Mouse (Mus musculus) forebrain, postnatal 0 days (tissue): ENCODE results near the gene Kcnd2. TPM values are rescaled to one million over a fixed set of nuclear protein-coding genes. Genes with fewer than 3 reads are reported as not detected.

ENCODE experiments used
- ATAC-seq: fragments of 200-750 bp; cut with Nextera tagmentation; 2 replicates; pipeline ENCODE4 v1.8.0; 2017; ENCODE audit warnings: mild to moderate bottlenecking, moderate library complexity
- DNase-seq: peaks from one replicate; pipeline ENCODE4 v3.0.0-alpha.2; 2015
- H3K27ac ChIP-seq: fragments of 300-500 bp; sonication (generic); 2 replicates; pipeline ENCODE4 v1.5.1; 2014; ENCODE audit warnings: low read depth, mild to moderate bottlenecking, antibody characterized with exemption, low read length, moderate library complexity, mixed read lengths
- H3K27me3 ChIP-seq: fragments of 300-500 bp; sonication (generic); 2 replicates; pipeline ENCODE4 v1.6.1; 2014; ENCODE audit warnings: mild to moderate bottlenecking, low read length, mixed read lengths; ENCODE audit not compliant: insufficient read depth
- H3K36me3 ChIP-seq: fragments of 300-500 bp; sonication (generic); 2 replicates; pipeline ENCODE4 v1.6.1; 2014; ENCODE audit warnings: mild to moderate bottlenecking, moderate library complexity; ENCODE audit not compliant: insufficient read depth
- H3K4me1 ChIP-seq: fragments of 300-500 bp; sonication (generic); 2 replicates; pipeline ENCODE4 v1.6.1; 2014; ENCODE audit warnings: antibody characterized with exemption; ENCODE audit not compliant: insufficient read depth
- H3K4me2 ChIP-seq: fragments of 300-500 bp; sonication (generic); 2 replicates; pipeline ENCODE4 v1.6.1; 2014; ENCODE audit warnings: low read depth, mild to moderate bottlenecking, moderate library complexity
- H3K4me3 ChIP-seq: fragments of 300-500 bp; sonication (generic); 2 replicates; pipeline ENCODE4 v1.5.1; 2014; ENCODE audit warnings: low read depth, low read length, mixed read lengths
- H3K9ac ChIP-seq: fragments of 300-500 bp; sonication (generic); 2 replicates; pipeline ENCODE4 v1.6.1; 2014; ENCODE audit warnings: mild to moderate bottlenecking
- H3K9me3 ChIP-seq: fragments of 300-500 bp; sonication (generic); 2 replicates; pipeline ENCODE4 v1.6.1; 2016; ENCODE audit warnings: low read length
- CTCF ChIP-seq: sonication (generic); IDR thresholded peaks from 2 replicates; pipeline ENCODE4 v1.5.1; 2016; ENCODE audit warnings: antibody characterized with exemption, control low read depth, low read depth
- WGBS: fragments of 180-500 bp; shearing (Covaris S2); extraction: QIAGEN DNeasy Blood & Tissue Kit; methylation state at CpG from one replicate; pipeline ENCODE4 v1.1.7; 2014; 5-methylcytosine and 5-hydroxymethylcytosine counted together
- polyA plus RNA-seq: library from polyadenylated mRNA; unstranded; fragments of >200 nt; fragmentation: Nextera tagmentation; extraction: Ambion mirVana; gene quantifications from 2 replicates; pipeline ENCODE4 v1.2.1, GENCODE M21; 2015
- total RNA-seq: library from RNA; depleted of rRNA; stranded (reverse); fragments of >200 nt; gene quantifications from 2 replicates; pipeline ENCODE4 v1.2.3, GENCODE M21; 2014

Gene Kcnd2
- total and polyA plus RNA-seq, 2 experiments from 2014 or later = 27.3 to 64.4 TPM

DNA sequence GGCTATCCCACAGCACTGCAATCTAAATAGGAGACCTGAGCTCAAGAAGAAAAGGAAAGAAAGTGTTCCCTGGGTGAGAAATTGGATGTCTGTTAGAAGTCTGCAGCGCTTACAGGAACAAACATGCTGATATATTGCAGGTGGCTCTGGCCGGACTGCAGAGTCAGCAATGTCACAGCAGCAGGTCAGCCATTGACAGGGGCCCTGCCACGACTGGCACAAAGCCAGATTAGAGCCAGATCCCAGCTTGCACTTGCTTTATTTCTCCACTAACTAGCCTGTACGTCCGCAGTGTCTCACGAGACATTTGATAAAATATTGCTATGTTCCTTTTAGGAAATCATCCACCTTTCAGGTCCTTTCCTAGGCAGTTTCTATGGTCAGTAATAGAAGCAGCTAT lies 468.9 kb downstream of the Kcnd2 start:
- TF ChIP-seq CTCF = no peak
- no peak overlapping the region for H3K4me2 ChIP-seq
- ATAC-seq (no peak), DNase-seq (no peak)
- H3K4me3 ChIP-seq = no peak overlapping the region
- H3K27me3 ChIP-seq = no peaks in the 10 kb centered on the region
- H3K36me3 ChIP-seq = no peaks in the 10 kb centered on the region
- no peaks in the 10 kb centered on the region for H3K4me1 ChIP-seq
- 52% methylated on average over 6 of the region's 6 CpGs for WGBS
- H3K9me3 ChIP-seq = no peaks in the 10 kb centered on the region
- no peak overlapping the region for H3K9ac ChIP-seq
- no peak overlapping the region for H3K27ac ChIP-seq

DNA sequence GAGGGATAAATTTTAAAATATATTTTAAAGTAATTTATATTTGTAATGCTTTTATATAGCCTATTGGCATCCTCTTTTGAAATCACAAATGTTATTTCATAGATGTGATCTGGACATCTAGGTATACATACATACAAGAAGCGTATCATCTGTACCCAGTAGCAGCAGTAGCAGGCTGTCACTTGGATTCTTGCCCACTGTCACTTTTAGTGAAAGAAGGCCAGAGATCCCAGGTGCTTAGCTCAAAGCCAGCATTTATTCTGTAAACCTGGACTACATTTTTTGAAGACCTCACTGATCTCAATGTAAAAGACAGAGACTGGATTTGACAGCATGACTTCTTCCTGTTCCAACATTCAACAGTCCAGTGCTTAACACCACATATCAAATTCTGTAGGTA lies 471.1 kb downstream of the Kcnd2 start:
- Histone ChIP-seq H3K4me2 (no peak overlapping the region), H3K27ac (no peak overlapping the region), H3K9me3 (no peaks in the 10 kb centered on the region), H3K4me3 (no peak overlapping the region), H3K9ac (no peak overlapping the region), H3K4me1 (no peaks in the 10 kb centered on the region), H3K27me3 (no peaks in the 10 kb centered on the region), H3K36me3 (no peaks in the 10 kb centered on the region)
- 79% methylated on average over 1 of the region's 1 CpGs for WGBS
- no peak for ATAC-seq
- no peak for DNase-seq
- no peak for TF ChIP-seq CTCF

DNA sequence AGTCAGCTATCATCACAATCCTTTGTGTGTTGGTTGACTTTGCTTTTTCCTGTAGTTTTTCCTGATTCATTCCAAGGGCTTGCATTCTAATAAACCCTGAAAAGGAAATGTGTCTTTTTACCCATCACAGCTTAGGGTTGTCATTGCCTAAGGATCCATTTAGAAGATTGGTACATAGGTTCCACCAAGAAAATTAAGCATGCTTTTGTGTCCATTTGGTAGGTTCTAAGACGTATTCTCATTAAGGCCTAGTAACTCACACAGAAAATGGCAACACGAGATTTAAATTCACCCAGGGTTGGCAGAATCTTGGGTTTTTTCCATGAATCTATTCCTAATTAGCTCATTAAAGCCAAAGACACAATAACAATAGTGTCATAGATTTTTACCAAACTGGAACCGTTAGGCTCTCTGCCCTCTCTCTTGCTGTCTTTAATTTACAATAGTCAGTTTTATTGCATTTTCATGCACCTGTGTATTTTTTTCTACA lies 477.6 kb downstream of the Kcnd2 start:
- Histone ChIP-seq H3K9me3 (no peaks in the 10 kb centered on the region), H3K9ac (no peak overlapping the region), H3K27me3 (no peaks in the 10 kb centered on the region), H3K4me2 (no peak overlapping the region), H3K36me3 (no peaks in the 10 kb centered on the region), H3K27ac (no peak overlapping the region), H3K4me3 (no peak overlapping the region), H3K4me1 (no peaks in the 10 kb centered on the region)
- TF ChIP-seq CTCF = no peak
- WGBS = 26% methylated on average over 3 of the region's 3 CpGs
- ATAC-seq (no peak), DNase-seq (no peak)

DNA sequence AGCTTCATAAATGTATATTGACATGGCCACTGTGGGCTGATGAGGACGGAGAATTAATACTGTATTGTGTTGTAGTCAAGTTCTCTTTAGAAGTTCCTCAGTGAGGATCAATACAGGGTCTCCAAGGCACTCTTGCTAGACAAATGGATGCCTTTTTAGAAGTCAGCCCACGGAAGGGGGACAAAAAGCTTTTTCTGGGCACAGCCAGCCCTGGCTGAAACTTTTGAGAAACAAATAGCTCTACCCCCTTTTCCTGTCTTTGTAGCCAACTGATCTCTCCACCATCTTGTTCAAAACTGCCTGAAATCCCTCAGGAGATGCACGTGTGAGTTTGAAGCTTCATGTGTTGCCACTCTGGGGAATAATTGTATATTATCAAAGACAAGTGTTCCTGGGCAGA lies 482.3 kb downstream of the Kcnd2 start:
- H3K4me2 ChIP-seq = no peak overlapping the region
- 66% methylated on average over 3 of the region's 3 CpGs for WGBS
- H3K36me3 ChIP-seq = no peaks in the 10 kb centered on the region
- no peak for ATAC-seq
- no peaks in the 10 kb centered on the region for H3K9me3 ChIP-seq
- no peak for DNase-seq
- TF ChIP-seq CTCF = no peak
- H3K4me1 ChIP-seq = no peaks in the 10 kb centered on the region
- no peak overlapping the region for H3K9ac ChIP-seq
- no peak overlapping the region for H3K27ac ChIP-seq
- H3K27me3 ChIP-seq = no peaks in the 10 kb centered on the region
- H3K4me3 ChIP-seq = no peak overlapping the region

DNA sequence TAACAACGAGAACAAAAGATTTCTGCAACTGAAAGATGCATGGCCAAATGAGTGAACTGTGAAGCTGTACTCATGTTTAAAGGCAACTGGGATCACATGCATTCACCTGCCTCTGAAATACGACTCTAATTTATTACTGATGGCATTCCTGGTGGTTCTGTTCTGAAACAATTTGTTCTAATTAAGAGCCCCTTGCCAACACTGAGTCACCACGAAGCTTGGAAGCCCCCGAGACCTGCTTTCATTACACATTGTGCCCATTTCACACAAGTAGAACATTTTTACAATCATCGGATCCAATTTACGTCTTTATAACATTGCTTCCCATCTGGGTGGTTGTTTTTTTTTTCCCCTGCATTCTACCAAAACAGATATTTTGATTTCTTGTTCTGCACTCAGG lies 485.8 kb downstream of the Kcnd2 start:
- H3K4me3 ChIP-seq = no peak overlapping the region
- no peaks in the 10 kb centered on the region for H3K27me3 ChIP-seq
- no peaks in the 10 kb centered on the region for H3K4me1 ChIP-seq
- H3K9ac ChIP-seq = no peak overlapping the region
- H3K27ac ChIP-seq = no peak overlapping the region
- no peak for TF ChIP-seq CTCF
- ATAC-seq = no peak
- WGBS = 49% methylated on average over 6 of the region's 6 CpGs
- DNase-seq = no peak
- H3K9me3 ChIP-seq = no peaks in the 10 kb centered on the region
- H3K36me3 ChIP-seq = no peaks in the 10 kb centered on the region
- no peak overlapping the region for H3K4me2 ChIP-seq

DNA sequence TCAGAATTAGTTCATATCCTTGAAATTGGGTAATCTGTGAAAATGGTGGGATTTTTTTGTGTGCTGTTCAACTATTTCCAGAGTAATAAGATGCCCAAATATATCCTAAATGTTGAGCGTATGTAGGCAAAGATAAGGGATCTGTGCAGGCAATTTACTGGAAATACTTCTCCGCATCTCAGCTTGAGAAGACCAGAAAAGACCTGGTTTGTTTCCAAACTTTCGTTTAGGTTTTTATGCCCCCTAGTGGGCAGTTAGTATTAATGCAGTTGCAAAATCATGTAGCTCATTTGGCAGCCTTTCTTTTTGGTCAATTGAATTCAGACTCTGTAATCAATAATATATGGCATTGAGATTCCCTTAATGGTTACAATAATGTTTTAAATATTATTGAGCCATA lies 493.9 kb downstream of the Kcnd2 start:
- Histone ChIP-seq H3K9me3 (no peaks in the 10 kb centered on the region), H3K4me1 (no peaks in the 10 kb centered on the region), H3K4me3 (no peak overlapping the region), H3K36me3 (no peaks in the 10 kb centered on the region), H3K27ac (no peak overlapping the region), H3K27me3 (no peaks in the 10 kb centered on the region), H3K4me2 (no peak overlapping the region), H3K9ac (no peak overlapping the region)
- WGBS = 11% methylated on average over 3 of the region's 3 CpGs
- peak; percentile 74 for TF ChIP-seq CTCF
- peak; percentile 77 for DNase-seq
- ATAC-seq = peak; percentile 36; the same call in 1 of the 2 replicates

DNA sequence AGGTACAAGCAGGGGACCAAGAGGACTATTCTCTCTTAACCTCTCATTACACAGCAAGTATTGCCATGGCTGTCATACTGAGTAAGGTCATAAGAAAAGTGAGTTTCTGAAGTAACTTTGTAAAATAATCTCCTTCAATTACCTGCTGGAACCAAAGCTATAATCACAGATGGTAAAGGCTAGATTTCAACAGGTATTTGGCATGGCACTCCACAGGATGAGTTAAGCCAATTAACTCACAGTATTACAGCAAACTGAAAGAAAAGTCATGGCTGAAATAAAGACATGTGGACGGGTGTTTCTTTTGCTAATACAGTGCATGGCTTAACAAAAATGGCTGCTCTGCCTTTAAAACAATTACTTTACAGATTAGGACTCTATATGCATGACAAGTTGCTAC lies 503.8 kb downstream of the Kcnd2 start:
- Histone ChIP-seq H3K27me3 (no peaks in the 10 kb centered on the region), H3K36me3 (no peaks in the 10 kb centered on the region), H3K4me1 (no peaks in the 10 kb centered on the region), H3K4me3 (no peak overlapping the region), H3K27ac (no peak overlapping the region), H3K9ac (no peak overlapping the region), H3K4me2 (no peak overlapping the region), H3K9me3 (no peaks in the 10 kb centered on the region)
- ATAC-seq = no peak
- no peak for DNase-seq
- 33% methylated on average over 1 of the region's 1 CpGs for WGBS
- TF ChIP-seq CTCF = no peak

DNA sequence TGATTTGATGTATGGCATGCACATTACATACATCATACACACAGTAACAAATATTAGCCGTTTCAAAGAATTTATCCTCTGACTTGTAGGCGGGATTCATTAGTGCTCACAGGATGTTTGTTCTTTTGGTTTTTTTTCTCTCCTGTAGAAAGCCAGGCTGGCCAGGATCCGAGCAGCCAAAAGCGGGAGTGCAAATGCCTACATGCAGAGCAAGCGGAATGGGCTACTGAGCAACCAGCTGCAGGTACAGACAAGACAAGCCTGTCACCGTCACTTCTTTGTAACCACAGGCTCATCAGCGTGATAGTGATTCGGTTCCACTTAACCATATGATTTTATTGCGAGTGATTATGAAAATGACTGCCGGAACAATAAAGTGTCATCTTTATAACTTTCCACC lies 506.9 kb downstream of the Kcnd2 start:
- H3K4me3 ChIP-seq = no peak overlapping the region
- ATAC-seq (no peak), DNase-seq (no peak)
- TF ChIP-seq CTCF = no peak
- no peaks in the 10 kb centered on the region for H3K4me1 ChIP-seq
- WGBS = 87% methylated on average over 10 of the region's 10 CpGs
- H3K27me3 ChIP-seq = no peaks in the 10 kb centered on the region
- no peak overlapping the region for H3K9ac ChIP-seq
- no peaks in the 10 kb centered on the region for H3K9me3 ChIP-seq
- no peaks in the 10 kb centered on the region for H3K36me3 ChIP-seq
- H3K27ac ChIP-seq = no peak overlapping the region
- H3K4me2 ChIP-seq = no peak overlapping the region
